Mouse (Mus musculus) kidney, embryonic 15.5 days (tissue): ENCODE measurements at regions not wholly inside any gene's neighbourhood (a gene's known extent, or its start where the extent isn't known, plus 50 kb on each side); places are given as distances from the start of the nearest gene placed in this dataset.

ENCODE experiments used
- ATAC-seq: fragments of 200-750 bp; cut with Nextera tagmentation; replicated peaks from 2 replicates; pipeline ENCODE4 v1.8.0; 2017; ENCODE audit warnings: moderate TSS enrichment; ENCODE audit not compliant: low FRiP score
- H3K27ac ChIP-seq: fragments of 300-500 bp; sonication (generic); 2 replicates; pipeline ENCODE4 v1.5.1; 2015; ENCODE audit warnings: mild to moderate bottlenecking, inconsistent platforms
- H3K27me3 ChIP-seq: fragments of 300-500 bp; sonication (generic); 2 replicates; pipeline ENCODE4 v1.6.1; 2015; ENCODE audit warnings: inconsistent platforms
- H3K36me3 ChIP-seq: fragments of 300-500 bp; sonication (generic); 2 replicates; pipeline ENCODE4 v1.6.1; 2015; ENCODE audit warnings: inconsistent platforms
- H3K4me1 ChIP-seq: fragments of 300-500 bp; sonication (generic); 2 replicates; pipeline ENCODE4 v1.6.1; 2015; ENCODE audit warnings: inconsistent platforms
- H3K4me2 ChIP-seq: fragments of 300-500 bp; sonication (generic); 2 replicates; pipeline ENCODE4 v1.6.1; 2015; ENCODE audit warnings: moderate library complexity, mild to moderate bottlenecking, inconsistent platforms
- H3K4me3 ChIP-seq: fragments of 300-500 bp; sonication (generic); replicated peaks from 2 replicates; pipeline ENCODE4 v1.5.1; 2015; ENCODE audit warnings: mild to moderate bottlenecking, inconsistent platforms
- H3K9ac ChIP-seq: fragments of 300-500 bp; sonication (generic); 2 replicates; pipeline ENCODE4 v1.6.1; 2015; ENCODE audit warnings: mild to moderate bottlenecking, inconsistent platforms
- H3K9me3 ChIP-seq: fragments of 300-500 bp; sonication (generic); replicated peaks from 2 replicates; pipeline ENCODE4 v1.6.1; 2016; ENCODE audit warnings: inconsistent platforms
- WGBS: fragments of 180-500 bp; shearing (Covaris S2); methylation state at CpG from one replicate; pipeline ENCODE4 v1.1.7; 2015; ENCODE audit warnings: mixed read lengths; 5-methylcytosine and 5-hydroxymethylcytosine counted together

DNA sequence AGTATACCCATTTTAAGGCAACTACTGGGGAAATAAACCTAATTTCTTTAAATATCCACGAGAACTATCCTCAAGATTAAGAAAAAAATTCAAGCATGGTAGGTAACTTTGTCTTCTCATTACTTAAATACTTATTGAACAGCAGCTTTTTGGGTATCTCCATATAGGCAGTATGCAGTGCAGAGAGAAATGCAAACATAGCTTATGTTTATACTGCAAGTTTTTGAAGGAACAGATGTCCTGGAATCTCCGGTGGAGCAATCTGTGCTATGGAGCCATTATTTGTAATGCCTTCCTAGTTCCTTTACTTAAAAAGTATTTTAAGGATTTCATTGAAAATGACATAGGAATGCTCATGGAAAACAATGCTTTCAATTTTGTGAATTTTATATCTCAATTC lies 91.7 kb upstream of the Adgrb3 start:
- H3K4me3 ChIP-seq: no peak overlapping the region
- H3K27ac ChIP-seq: no peak overlapping the region
- H3K9me3 ChIP-seq: no peaks in the 10 kb centered on the region
- H3K36me3 ChIP-seq: no peaks in the 10 kb centered on the region
- H3K27me3 ChIP-seq: no peaks in the 10 kb centered on the region
- H3K9ac ChIP-seq: no peak overlapping the region
- 79% methylated on average over 2 of the region's 2 CpGs for WGBS
- no peak for ATAC-seq
- no peak overlapping the region for H3K4me2 ChIP-seq
- no peaks in the 10 kb centered on the region for H3K4me1 ChIP-seq

DNA sequence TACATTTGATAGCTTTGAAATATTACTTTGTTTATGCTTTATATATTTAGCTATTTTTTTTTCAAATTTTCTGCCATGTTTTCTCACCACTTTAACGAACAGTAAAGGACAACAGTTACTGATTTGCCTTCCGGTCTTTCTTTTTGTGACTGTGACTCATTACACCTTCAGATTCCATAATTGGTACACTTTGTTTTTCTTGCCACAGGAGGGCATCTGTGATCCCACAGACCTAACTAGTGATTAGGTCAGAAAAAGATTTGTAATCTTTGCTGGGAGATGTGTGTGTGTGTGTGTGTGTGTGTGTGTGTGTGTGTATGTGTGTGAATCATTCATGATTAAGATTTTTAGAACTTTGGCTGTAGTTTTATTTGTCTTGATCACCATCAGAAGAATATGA lies 64.7 kb upstream of the Adgrb3 start:
- 83% methylated on average over 2 of the region's 2 CpGs for WGBS
- no peaks in the 10 kb centered on the region for H3K27me3 ChIP-seq
- no peak overlapping the region for H3K4me3 ChIP-seq
- no peak overlapping the region for H3K9ac ChIP-seq
- H3K27ac ChIP-seq: no peak overlapping the region
- H3K9me3 ChIP-seq: no peaks in the 10 kb centered on the region
- H3K36me3 ChIP-seq: no peaks in the 10 kb centered on the region
- H3K4me1 ChIP-seq: no peaks in the 10 kb centered on the region
- no peak for ATAC-seq
- H3K4me2 ChIP-seq: no peak overlapping the region

GRCm38 (mm10) chr1:25892970-25893369 lies 63.5 kb upstream of the Adgrb3 start:
- H3K9ac ChIP-seq: no peak overlapping the region
- no peak for ATAC-seq
- H3K27ac ChIP-seq: no peak overlapping the region
- H3K4me1 ChIP-seq: no peaks in the 10 kb centered on the region
- no peak overlapping the region for H3K4me3 ChIP-seq
- no peaks in the 10 kb centered on the region for H3K27me3 ChIP-seq
- H3K36me3 ChIP-seq: no peaks in the 10 kb centered on the region
- no peak overlapping the region for H3K4me2 ChIP-seq
- WGBS: 79% methylated on average over 4 of the region's 4 CpGs
- no peaks in the 10 kb centered on the region for H3K9me3 ChIP-seq

DNA sequence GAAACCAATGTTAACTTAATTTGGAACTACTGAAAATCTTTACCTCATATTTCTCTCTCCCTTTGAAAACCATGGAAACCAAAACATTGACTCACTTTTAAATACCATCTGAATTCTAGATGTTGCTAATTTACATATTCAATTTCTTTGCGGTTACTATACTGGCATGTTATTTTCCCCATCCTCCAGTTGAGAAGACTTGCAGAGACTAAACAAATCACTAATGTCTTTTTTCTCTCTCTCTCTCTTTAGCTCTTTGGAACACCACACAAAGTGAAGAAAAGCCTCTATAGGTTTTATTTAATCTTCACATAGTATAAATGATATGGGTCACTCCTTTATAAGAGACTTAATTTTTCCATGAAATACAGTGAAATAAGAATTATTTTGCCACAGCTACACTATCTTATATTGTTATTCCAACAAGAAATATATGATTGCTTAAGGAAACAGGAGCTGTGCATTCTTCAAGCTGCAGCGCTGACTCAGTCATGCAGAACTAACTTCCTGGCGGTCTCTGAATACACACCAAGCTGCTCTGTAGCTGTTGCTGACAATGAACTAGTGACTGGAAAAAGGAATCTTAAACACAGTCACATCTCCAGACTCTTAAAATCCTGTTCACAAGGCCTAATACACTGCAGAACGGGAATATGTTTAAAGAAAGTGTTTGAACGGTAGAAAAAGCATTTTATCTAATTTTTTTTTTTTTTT lies 62.7 kb upstream of the Adgrb3 start:
- no peak overlapping the region for H3K9ac ChIP-seq
- WGBS: 59% methylated on average over 5 of the region's 5 CpGs
- H3K4me2 ChIP-seq: no peak overlapping the region
- peak; percentile 74 for ATAC-seq
- no peak overlapping the region for H3K4me3 ChIP-seq
- H3K36me3 ChIP-seq: no peaks in the 10 kb centered on the region
- no peaks in the 10 kb centered on the region for H3K9me3 ChIP-seq
- H3K4me1 ChIP-seq: no peaks in the 10 kb centered on the region
- H3K27ac ChIP-seq: no peak overlapping the region
- no peaks in the 10 kb centered on the region for H3K27me3 ChIP-seq

GRCm38 (mm10) chr1:25888004-25888403 lies 58.5 kb upstream of the Adgrb3 start:
- Histone ChIP-seq H3K9me3 (no peaks in the 10 kb centered on the region), H3K9ac (no peak overlapping the region), H3K4me2 (no peak overlapping the region), H3K27me3 (no peaks in the 10 kb centered on the region), H3K27ac (no peak overlapping the region), H3K36me3 (no peaks in the 10 kb centered on the region), H3K4me3 (no peak overlapping the region), H3K4me1 (no peaks in the 10 kb centered on the region)
- WGBS: 83% methylated on average over 1 of the region's 1 CpGs
- no peak for ATAC-seq

DNA sequence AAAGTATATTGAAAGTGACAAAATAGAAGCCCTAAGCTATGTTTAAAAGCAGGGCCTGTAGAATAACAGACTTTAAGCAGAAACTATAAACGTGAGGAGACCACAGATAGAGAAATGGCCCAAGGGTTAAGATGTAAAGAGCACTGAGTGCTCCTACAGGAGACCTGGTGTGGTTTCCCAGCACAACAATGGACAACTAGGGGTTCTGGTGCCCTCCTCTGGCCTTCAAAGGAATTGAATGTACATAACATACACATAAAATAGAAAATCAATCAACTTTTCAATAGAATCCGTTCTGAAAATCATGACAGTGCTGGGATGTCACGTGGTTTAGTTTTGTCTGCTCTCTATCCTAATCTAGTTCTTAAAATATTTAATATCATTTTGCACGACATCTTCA lies 55.5 kb upstream of the Adgrb3 start:
- Histone ChIP-seq H3K4me1 (no peaks in the 10 kb centered on the region), H3K27ac (no peak overlapping the region), H3K36me3 (no peaks in the 10 kb centered on the region), H3K27me3 (no peaks in the 10 kb centered on the region), H3K9ac (no peak overlapping the region), H3K4me3 (no peak overlapping the region), H3K4me2 (no peak overlapping the region), H3K9me3 (no peaks in the 10 kb centered on the region)
- no peak for ATAC-seq
- WGBS: 60% methylated on average over 4 of the region's 4 CpGs
